Comparison of ENCODE assay signal across 16 mouse cellular contexts in genomic region chr8:73257981-73258380, GRCm38 (mm10).
A peak's percentile ranks its signal among the peaks of the same experiment; 100 is the strongest.
DNase-seq lines count a peak whose midpoint lies in the region; ATAC-seq lines count a peak whose summit lies in the region.
"Had no signal": no experiment of that assay in that cellular context is flagged by ENCODE, and none has a peak within 500 bp of the region (broad histone marks: within the 10 kb centered on the region; RNA-seq: fewer than 3 reads in every experiment).

No protein-coding gene starts in this region.

- H3K4me2 ChIP-seq in heart, embryonic 15.5 days, result no peak overlapping the region
- H3K4me2 ChIP-seq: embryonic facial prominence, embryonic 13.5 days; forebrain, embryonic 13.5 days; liver, embryonic 13.5 days; neural tube, embryonic 12.5 days had no signal

- peaks cover 7% of the 10 kb centered on the region; the same call in 1 of the 2 replicates for H3K9me3 ChIP-seq in heart, embryonic 15.5 days (replicated peaks)
- H3K9me3 ChIP-seq: liver, embryonic 13.5 days had no signal

- H3K9ac ChIP-seq in heart, embryonic 15.5 days, result no peak overlapping the region
- H3K9ac ChIP-seq: embryonic facial prominence, embryonic 13.5 days; forebrain, embryonic 13.5 days; liver, embryonic 13.5 days; neural tube, embryonic 12.5 days had no signal

- WGBS in heart, embryonic 15.5 days, result 21% methylated on average over 2 of the region's 2 CpGs

- H3K27me3 ChIP-seq in heart, embryonic 15.5 days, result no peaks in the 10 kb centered on the region
- H3K27me3 ChIP-seq: embryonic facial prominence, embryonic 13.5 days; forebrain, embryonic 13.5 days; liver, embryonic 13.5 days; neural tube, embryonic 12.5 days had no signal

- DNase-seq in heart, adult 11 months, result no peak
- DNase-seq in 3134 (ENCODE audit: extremely low read depth, insufficient read length, low spot score), result peak; percentile 28
- peak; percentile 38 for DNase-seq in NIH3T3 (ENCODE audit: low read depth)
- DNase-seq in cerebellum, adult 18-20 months, result peak; percentile 42 to 48
- no peak for DNase-seq in ovary, adult 18-20 months (ENCODE audit: low spot score)
- DNase-seq in embryo, embryonic 9.5 days (ENCODE audit: extremely low spot score), result no peak
- DNase-seq in embryo, embryonic 11 days, result no peak
- DNase-seq: gastrocnemius, postnatal 25 days; liver, embryonic 13.5 days; spleen, adult 18-20 months had no signal

- ATAC-seq in heart, embryonic 15.5 days (replicated peaks; ENCODE audit: insufficient number of reproducible peaks, insufficient read depth, low FRiP score, low read depth), result 0 out of 2 replicates have a peak, but pooled peaks have one; percentile 27
- ATAC-seq: forebrain, embryonic 13.5 days; intestine, postnatal 0 days; midbrain, embryonic 16.5 days had no signal

- no peaks in the 10 kb centered on the region; the same call in 1 of the 2 replicates for H3K36me3 ChIP-seq in heart, embryonic 15.5 days
- H3K36me3 ChIP-seq: embryonic facial prominence, embryonic 13.5 days; liver, embryonic 13.5 days; neural tube, embryonic 12.5 days had no signal

- H3K27ac ChIP-seq in heart, embryonic 15.5 days, result no peak overlapping the region
- H3K27ac ChIP-seq: embryonic facial prominence, embryonic 13.5 days; forebrain, embryonic 13.5 days; liver, embryonic 13.5 days; neural tube, embryonic 12.5 days had no signal

- H3K4me1 ChIP-seq in heart, embryonic 15.5 days (replicated peaks), result peaks cover 11% of the 10 kb centered on the region
- H3K4me1 ChIP-seq: forebrain, embryonic 13.5 days; liver, embryonic 13.5 days; neural tube, embryonic 12.5 days had no signal

- H3K4me3 ChIP-seq in heart, embryonic 15.5 days, result no peak overlapping the region
- H3K4me3 ChIP-seq: embryonic facial prominence, embryonic 13.5 days; forebrain, embryonic 13.5 days; liver, embryonic 13.5 days; neural tube, embryonic 12.5 days had no signal

Comparison
In these comparisons a context has a peak if more than half of its experiments do, and no peak if none do; other contexts are left out.
1. DNase-seq: peak in 3134 (single experiment), NIH3T3 (single experiment) and cerebellum, adult 18-20 months (2 of 2); none in heart, adult 11 months (single experiment), ovary, adult 18-20 months (single experiment), embryo, embryonic 9.5 days (single experiment) and embryo, embryonic 11 days (single experiment).